7 mouse cellular contexts compared by ENCODE assay signal in genomic region chrX:20617903-20618399, GRCm38 (mm10). TPM values are rescaled to one million over a fixed set of nuclear protein-coding genes. Genes with fewer than 3 reads are reported as not detected.
DNase-seq lines count a peak whose midpoint lies in the region; ATAC-seq and TF ChIP-seq lines count a peak whose summit lies in the region.

No protein-coding gene starts in this region.

- H3K4me3 ChIP-seq in spleen, adult 2 months (ENCODE audit: extremely low read depth, insufficient read depth, insufficient read length): peak overlapping the region; percentile 96
- H3K4me3 ChIP-seq in heart, embryonic 14.5 days (ENCODE audit: control insufficient read depth in 1 of 2, insufficient read depth in 1 of 2, low read depth in 1 of 2, low read length in 2 of 2): peak overlapping the region; percentile 53 to 95
- peak overlapping the region; percentile 53 for H3K4me3 ChIP-seq in limb, embryonic 11.5 days (ENCODE audit: low read depth, low read length)
- H3K4me3 ChIP-seq in midbrain, embryonic 12.5 days: peak overlapping the region; percentile 62
- peak overlapping the region; percentile 96 for H3K4me3 ChIP-seq in thymus, adult 2 months (ENCODE audit: control insufficient read depth, insufficient read depth, low read length)

- WGBS in spleen, adult 2 months: 23% methylated on average over 31 of the region's 31 CpGs
- WGBS in heart, embryonic 14.5 days: 19% methylated on average over 31 of the region's 31 CpGs
- 19% methylated on average over 31 of the region's 31 CpGs for WGBS in limb, embryonic 11.5 days
- 24% methylated on average over 31 of the region's 31 CpGs for WGBS in midbrain, embryonic 12.5 days
- WGBS in thymus, adult 2 months: 4% methylated on average over 31 of the region's 31 CpGs

- TF ChIP-seq CTCF in spleen, adult 2 months (IDR thresholded peaks at IDR 0.05; ENCODE audit: extremely low read depth, insufficient read depth, insufficient read length, insufficient replicate concordance): no peak
- no peak for TF ChIP-seq CTCF in thymus, adult 2 months (IDR thresholded peaks at IDR 0.05; ENCODE audit: borderline replicate concordance, control insufficient read depth, extremely low read depth, insufficient read depth, low read length, poor library complexity)

- H3K36me3 ChIP-seq in spleen, adult 2 months (ENCODE audit: control insufficient read depth, insufficient read depth, low read length): peaks cover 5% of the 10 kb centered on the region; the same call in 1 of the 2 replicates
- peaks cover 39% of the 10 kb centered on the region for H3K36me3 ChIP-seq in heart, embryonic 14.5 days (ENCODE audit: control insufficient read depth, insufficient read depth, low read length)
- H3K36me3 ChIP-seq in limb, embryonic 11.5 days (ENCODE audit: control insufficient read depth, insufficient read depth, low read length): no peaks in the 10 kb centered on the region
- H3K36me3 ChIP-seq in midbrain, embryonic 12.5 days: peaks cover 16% of the 10 kb centered on the region; the same call in 1 of the 2 replicates
- H3K36me3 ChIP-seq in thymus, adult 2 months (ENCODE audit: control insufficient read depth, insufficient read depth, low read length): peaks cover 15% of the 10 kb centered on the region; the same call in 1 of the 2 replicates

- H3K27me3 ChIP-seq in spleen, adult 2 months (ENCODE audit: control insufficient read depth, insufficient read depth, low read length): no peaks in the 10 kb centered on the region
- no peaks in the 10 kb centered on the region for H3K27me3 ChIP-seq in heart, embryonic 14.5 days (ENCODE audit: control insufficient read depth, insufficient read depth, low read length)
- no peaks in the 10 kb centered on the region for H3K27me3 ChIP-seq in limb, embryonic 11.5 days (ENCODE audit: control insufficient read depth, insufficient read depth, low read length)
- no peaks in the 10 kb centered on the region for H3K27me3 ChIP-seq in midbrain, embryonic 12.5 days
- H3K27me3 ChIP-seq in thymus, adult 2 months (ENCODE audit: control insufficient read depth, insufficient read depth, low read length): no peaks in the 10 kb centered on the region

- no peak for TF ChIP-seq POLR2A in spleen, adult 2 months (IDR thresholded peaks at IDR 0.05; ENCODE audit: low read depth, low read length)
- no peak for TF ChIP-seq POLR2A in thymus, adult 2 months (IDR thresholded peaks at IDR 0.05; ENCODE audit: control insufficient read depth, extremely low read depth, insufficient read depth, low read length, poor library complexity)

- peak overlapping the region; percentile 98 for H3K27ac ChIP-seq in spleen, adult 2 months (ENCODE audit: insufficient read depth, low read length)
- H3K27ac ChIP-seq in heart, embryonic 14.5 days (replicated peaks in 1 of 2; ENCODE audit: control insufficient read depth in 1 of 2, insufficient read depth in 1 of 2, low read depth in 2 of 2, low read length in 2 of 2): peak overlapping the region; percentile 88 to 97
- H3K27ac ChIP-seq in limb, embryonic 11.5 days (replicated peaks; ENCODE audit: low read depth, low read length): 0 out of 2 replicates have a peak overlapping the region, but pooled peaks have one; percentile 56
- peak overlapping the region; percentile 88 for H3K27ac ChIP-seq in midbrain, embryonic 12.5 days (replicated peaks)
- peak overlapping the region; percentile 99 for H3K27ac ChIP-seq in thymus, adult 2 months (ENCODE audit: control insufficient read depth, insufficient read depth, low read length)

- H3K4me1 ChIP-seq in spleen, adult 2 months (ENCODE audit: control insufficient read depth, insufficient read depth, insufficient read length): no peaks in the 10 kb centered on the region; the same call in 1 of the 2 replicates
- peaks cover 0 to 12% of the 10 kb centered on the region in 2 experiments; a peak in 1 of 4 replicates for H3K4me1 ChIP-seq in heart, embryonic 14.5 days (ENCODE audit: control insufficient read depth in 2 of 2, insufficient read depth in 2 of 2, low read length in 2 of 2)
- 0 out of 2 replicates have a peak, but pooled peaks cover 3% of the 10 kb centered on the region for H3K4me1 ChIP-seq in limb, embryonic 11.5 days (ENCODE audit: control insufficient read depth, insufficient read depth, low read length)
- H3K4me1 ChIP-seq in midbrain, embryonic 12.5 days: peaks cover 15% of the 10 kb centered on the region
- H3K4me1 ChIP-seq in thymus, adult 2 months (replicated peaks; ENCODE audit: control insufficient read depth, insufficient read depth, low read length): peaks cover 8% of the 10 kb centered on the region

- ATAC-seq in heart, embryonic 14.5 days (ENCODE audit: insufficient number of reproducible peaks, insufficient read depth, low FRiP score, low read depth): peak; percentile 26; the same call in 1 of the 2 replicates
- peak; percentile 68 for ATAC-seq in limb, embryonic 11.5 days (ENCODE audit: insufficient number of reproducible peaks, low FRiP score, low TSS enrichment, low read depth)
- peak; percentile 62 for ATAC-seq in midbrain, embryonic 12.5 days (ENCODE audit: low FRiP score, low read depth)

- peak; percentile 1 to 24 for DNase-seq in spleen, adult 2 months (ENCODE audit: low read depth in 1 of 2, low spot score in 2 of 2)
- no peak for DNase-seq in spleen, adult 12 weeks (ENCODE audit: low spot score)
- peak; percentile 35 for DNase-seq in embryo, embryonic 10 days (ENCODE audit: low spot score)
- DNase-seq in limb, embryonic 11.5 days (ENCODE audit: low spot score): peak; percentile 54
- peak; percentile 64 for DNase-seq in thymus, adult 2 months

- H3K4me2 ChIP-seq in heart, embryonic 14.5 days (ENCODE audit: low read length): peak overlapping the region; percentile 69
- peak overlapping the region; percentile 57 for H3K4me2 ChIP-seq in limb, embryonic 11.5 days (ENCODE audit: low read depth, severe bottlenecking)
- peak overlapping the region; percentile 62 for H3K4me2 ChIP-seq in midbrain, embryonic 12.5 days (replicated peaks)

- H3K9me3 ChIP-seq in heart, embryonic 14.5 days (ENCODE audit: control insufficient read depth, low read length): no peaks in the 10 kb centered on the region
- H3K9me3 ChIP-seq in limb, embryonic 11.5 days (ENCODE audit: control insufficient read depth, low read length): no peaks in the 10 kb centered on the region
- H3K9me3 ChIP-seq in midbrain, embryonic 12.5 days: no peaks in the 10 kb centered on the region

- peak overlapping the region; percentile 80 for H3K9ac ChIP-seq in heart, embryonic 14.5 days (ENCODE audit: low read length)
- H3K9ac ChIP-seq in limb, embryonic 11.5 days (ENCODE audit: low read length): peak overlapping the region; percentile 67
- H3K9ac ChIP-seq in midbrain, embryonic 12.5 days (replicated peaks): peak overlapping the region; percentile 69

RNA-seq across cellular contexts. Expression of gene Ndufb11, which starts 0.5 kb away (rescaled TPM):
- 64.1 and 65.4 TPM in 2 replicates for polyA plus RNA-seq in spleen, adult 2 months (2012; rRNA removed)
- 476 and 493 TPM in 2 replicates for polyA plus RNA-seq in heart, embryonic 14.5 days (2014; fragmentation: Nextera tagmentation; extraction: Ambion mirVana)
- polyA plus RNA-seq in limb, embryonic 11.5 days (2014; fragmentation: Nextera tagmentation; extraction: Ambion mirVana): 189 and 200 TPM in 2 replicates
- 193 and 195 TPM in 2 replicates for polyA plus RNA-seq in midbrain, embryonic 12.5 days (2016; fragmentation: Nextera tagmentation; extraction: Ambion mirVana)
- polyA plus RNA-seq in thymus, adult 2 months (2012; rRNA removed): 117 and 150 TPM in 2 replicates

RNA-seq across cellular contexts. Expression of gene Rbm10, which starts 0.6 kb away (rescaled TPM):
- 47.5 and 64.5 TPM in 2 replicates for polyA plus RNA-seq in spleen, adult 2 months (2012; rRNA removed)
- 32.9 and 33.9 TPM in 2 replicates for polyA plus RNA-seq in heart, embryonic 14.5 days (2014; fragmentation: Nextera tagmentation; extraction: Ambion mirVana)
- polyA plus RNA-seq in limb, embryonic 11.5 days (2014; fragmentation: Nextera tagmentation; extraction: Ambion mirVana): 80.1 and 82.6 TPM in 2 replicates
- polyA plus RNA-seq in midbrain, embryonic 12.5 days (2016; fragmentation: Nextera tagmentation; extraction: Ambion mirVana): 80.8 and 83.9 TPM in 2 replicates
- 127 and 131 TPM in 2 replicates for polyA plus RNA-seq in thymus, adult 2 months (2012; rRNA removed)

RNA-seq across cellular contexts. Expression of gene Uba1, which starts 40.2 kb away (rescaled TPM):
- 188 and 201 TPM in 2 replicates for polyA plus RNA-seq in spleen, adult 2 months (2012; rRNA removed)
- 143 and 144 TPM in 2 replicates for polyA plus RNA-seq in heart, embryonic 14.5 days (2014; fragmentation: Nextera tagmentation; extraction: Ambion mirVana)
- polyA plus RNA-seq in limb, embryonic 11.5 days (2014; fragmentation: Nextera tagmentation; extraction: Ambion mirVana): 206 and 218 TPM in 2 replicates
- polyA plus RNA-seq in midbrain, embryonic 12.5 days (2016; fragmentation: Nextera tagmentation; extraction: Ambion mirVana): 372 and 374 TPM in 2 replicates
- polyA plus RNA-seq in thymus, adult 2 months (2012; rRNA removed): 429 and 454 TPM in 2 replicates
